Mouse (Mus musculus): ENCODE measurements around the gene Nucks1.
"Not testable (repeated sequence)": the region's sequence is repeated elsewhere in the genome, so short reads cannot be mapped to it uniquely, and the experiment has no call there.

Nucks1 gene

GRCm38 (mm10) chr1:131910001-131910648, at the start of gene Nucks1:
Gene Nucks1, plus strand, starts transcription at chr1:131910534.
- DNase-seq: peak; percentile 100

- no peak for DNase-seq
Observed at GRCm38 (mm10) chr1:131861811-131862210, 48.5 kb upstream of the Nucks1 start.

- no peak for DNase-seq
Observed at GRCm38 (mm10) chr1:131865596-131865995, 44.7 kb upstream of the Nucks1 start.

GRCm38 (mm10) chr1:131866304-131866999, 43.9 kb upstream of the Nucks1 start:
- DNase-seq: peak; percentile 11

GRCm38 (mm10) chr1:131867093-131867945, 43.0 kb upstream of the Nucks1 start, which contains the start of gene Rab29:
Gene Rab29, plus strand, starts transcription at chr1:131867224.
- peak; percentile 98 for DNase-seq

- peak; percentile 10 for DNase-seq
Observed at GRCm38 (mm10) chr1:131867946-131868290, 42.4 kb upstream of the Nucks1 start.

GRCm38 (mm10) chr1:131869561-131869960, 40.8 kb upstream of the Nucks1 start:
- no peak for DNase-seq

GRCm38 (mm10) chr1:131872856-131873255, 37.5 kb upstream of the Nucks1 start:
- no peak for DNase-seq

- no peak for DNase-seq
Observed at GRCm38 (mm10) chr1:131879816-131880215, 30.5 kb upstream of the Nucks1 start.

GRCm38 (mm10) chr1:131882787-131883186, 27.5 kb upstream of the Nucks1 start:
- DNase-seq: peak; percentile 48

- no peak for DNase-seq
Observed at GRCm38 (mm10) chr1:131886173-131886572, 24.2 kb upstream of the Nucks1 start.

GRCm38 (mm10) chr1:131886641-131887040, 23.7 kb upstream of the Nucks1 start:
- no peak for DNase-seq

GRCm38 (mm10) chr1:131890043-131890658, 20.2 kb upstream of the Nucks1 start:
- DNase-seq: no peak

GRCm38 (mm10) chr1:131891436-131891835, 18.9 kb upstream of the Nucks1 start:
- no peak for DNase-seq

- DNase-seq: no peak
Observed at GRCm38 (mm10) chr1:131902679-131903078, 7.7 kb upstream of the Nucks1 start.

GRCm38 (mm10) chr1:131903251-131903650, 7.1 kb upstream of the Nucks1 start:
- DNase-seq: no peak

GRCm38 (mm10) chr1:131905497-131905896, 4.8 kb upstream of the Nucks1 start:
- peak; percentile 6 for DNase-seq

GRCm38 (mm10) chr1:131908456-131908855, 1.9 kb upstream of the Nucks1 start:
- DNase-seq: no peak

GRCm38 (mm10) chr1:131909236-131909635, 1.1 kb upstream of the Nucks1 start:
- DNase-seq: not testable (repeated sequence)

GRCm38 (mm10) chr1:131910674-131911558, 582 bp downstream of the Nucks1 start:
- DNase-seq: peak; percentile 81

- DNase-seq: no peak
Observed at GRCm38 (mm10) chr1:131917634-131918033, 7.3 kb downstream of the Nucks1 start.

- no peak for DNase-seq
Observed at GRCm38 (mm10) chr1:131919052-131919451, 8.7 kb downstream of the Nucks1 start.

Measured in lung, postnatal 36 days (tissue).